Mouse (Mus musculus) thymus, adult 2 months (tissue): Measurements from ENCODE around the gene Fsd2. TPM values are rescaled to one million over a fixed set of nuclear protein-coding genes. Genes with fewer than 3 reads are reported as not detected.

Experiments
- DNase-seq: peaks from one replicate; pipeline ENCODE4 v3.0.0; 2021
- H3K27ac ChIP-seq: fragments of 200-500 bp; 2 replicates; pipeline ENCODE4 v1.5.1; 2012; ENCODE audit warnings: low read length, control low read depth; ENCODE audit not compliant: control insufficient read depth, insufficient read depth
- H3K27me3 ChIP-seq: fragments of 200-500 bp; 2 replicates; pipeline ENCODE4 v1.6.1; 2012; ENCODE audit warnings: mild to moderate bottlenecking, low read length, moderate library complexity, mixed read lengths; ENCODE audit not compliant: control insufficient read depth, insufficient read depth
- H3K36me3 ChIP-seq: fragments of 200-500 bp; 2 replicates; pipeline ENCODE4 v1.6.1; 2012; ENCODE audit warnings: mild to moderate bottlenecking, low read length, moderate library complexity; ENCODE audit not compliant: control insufficient read depth, insufficient read depth
- H3K4me1 ChIP-seq: fragments of 200-500 bp; replicated peaks from 2 replicates; pipeline ENCODE4 v1.6.1; 2012; ENCODE audit warnings: low read length; ENCODE audit not compliant: control insufficient read depth, insufficient read depth
- H3K4me3 ChIP-seq: fragments of 200-500 bp; 2 replicates; pipeline ENCODE4 v1.5.1; 2012; ENCODE audit warnings: mild to moderate bottlenecking, low read length, control low read depth, moderate library complexity; ENCODE audit not compliant: control insufficient read depth, insufficient read depth
- CTCF ChIP-seq: fragments of 200-500 bp; IDR thresholded peaks from 2 replicates; pipeline ENCODE4 v1.5.1; 2012; ENCODE audit warnings: mild to moderate bottlenecking, control low read depth, low read length, moderate library complexity, borderline replicate concordance; ENCODE audit not compliant: control insufficient read depth, poor library complexity, insufficient read depth; ENCODE audit errors: extremely low read depth
- POLR2A ChIP-seq: fragments of 200-500 bp; IDR thresholded peaks from 2 replicates; pipeline ENCODE4 v1.6.1; 2012; ENCODE audit warnings: mild to moderate bottlenecking, low read length, control low read depth, moderate library complexity; ENCODE audit not compliant: control insufficient read depth, poor library complexity, insufficient read depth; ENCODE audit errors: extremely low read depth
- WGBS: fragments of 180-500 bp; shearing (Covaris S2); methylation state at CpG from one replicate; pipeline ENCODE4 v1.1.7; 2018; 5-methylcytosine and 5-hydroxymethylcytosine counted together
- polyA plus RNA-seq: library from polyadenylated mRNA; depleted of rRNA; stranded (reverse); fragments of >200 nt; gene quantifications from 2 replicates; pipeline ENCODE4 v1.2.3, GENCODE M21; 2012; rRNA removed

Fsd2 gene
- polyA plus RNA-seq, 1 experiment = 3.2 TPM

DNA sequence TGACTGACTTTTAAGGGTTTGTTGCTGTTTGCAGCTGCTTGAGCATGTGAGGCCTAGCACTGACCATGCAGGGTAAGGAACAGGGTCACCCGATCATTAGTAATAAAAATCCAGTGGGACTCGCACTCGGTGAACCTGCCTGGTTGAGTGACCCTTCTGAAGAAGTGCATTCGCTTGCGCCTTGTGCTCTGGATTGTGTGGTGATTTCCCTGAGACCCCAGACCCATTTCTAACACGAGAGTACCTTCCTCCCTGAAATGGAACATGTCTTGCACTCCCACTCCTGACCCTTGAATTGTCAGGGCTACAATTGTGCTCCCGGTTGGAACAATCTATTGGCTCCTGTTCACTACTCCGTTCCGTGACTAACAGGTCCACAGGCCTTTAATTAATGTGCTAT, 74.1 kb downstream of the Fsd2 start:
- Histone ChIP-seq H3K36me3 (no peaks in the 10 kb centered on the region), H3K4me3 (no peak overlapping the region), H3K4me1 (no peaks in the 10 kb centered on the region; the same call in 1 of the 2 replicates), H3K27ac (no peak overlapping the region), H3K27me3 (peaks cover 7% of the 10 kb centered on the region; the same call in 1 of the 2 replicates)
- no peak for DNase-seq
- no peak for TF ChIP-seq POLR2A
- no peak for TF ChIP-seq CTCF
- WGBS = 68% methylated on average over 9 of the region's 9 CpGs

DNA sequence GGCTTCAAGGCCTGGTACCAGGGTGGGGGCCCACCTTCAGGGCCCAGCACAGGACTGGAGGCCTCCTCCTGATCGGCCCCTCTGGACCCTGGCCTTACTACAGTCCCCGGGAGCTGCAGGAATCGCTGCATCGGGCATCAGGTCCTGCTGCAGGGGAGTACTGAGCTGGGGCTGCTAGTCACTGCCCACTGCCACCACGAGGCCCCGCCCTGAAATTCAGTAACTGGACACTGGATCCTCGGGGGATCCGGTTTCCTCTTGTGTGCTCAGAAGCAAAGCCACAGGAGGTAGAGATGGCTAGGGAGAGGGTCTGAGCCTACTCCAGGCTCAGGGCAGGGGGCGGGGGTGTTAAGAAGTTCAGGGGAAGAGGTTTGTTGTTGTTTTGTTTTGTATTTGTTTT, 77.1 kb downstream of the Fsd2 start:
- no peaks in the 10 kb centered on the region for H3K36me3 ChIP-seq
- peaks cover 7% of the 10 kb centered on the region; the same call in 1 of the 2 replicates for H3K27me3 ChIP-seq
- H3K4me1 ChIP-seq = no peaks in the 10 kb centered on the region; the same call in 1 of the 2 replicates
- TF ChIP-seq POLR2A (no peak), CTCF (no peak)
- WGBS = 19% methylated on average over 9 of the region's 9 CpGs
- H3K4me3 ChIP-seq = no peak overlapping the region
- H3K27ac ChIP-seq = no peak overlapping the region
- DNase-seq = no peak

Other genes with a start within 250 kb of the Fsd2 start
- gene Rps17, start 221.7 kb downstream of the Fsd2 start, polyA plus RNA-seq = 1,451 and 1,758 TPM in 2 replicates
- gene Cpeb1, start 111.5 kb downstream of the Fsd2 start, polyA plus RNA-seq = 8.8 and 13.5 TPM in 2 replicates
- 0.60 and 0.65 TPM in 2 replicates for gene Ap3b2, start 73.0 kb downstream of the Fsd2 start, polyA plus RNA-seq
- not detected in 2 replicates for gene BC048679, start 68.7 kb downstream of the Fsd2 start, polyA plus RNA-seq
- 29.8 and 30.4 TPM in 2 replicates for gene Whamm, start 4.3 kb upstream of the Fsd2 start, polyA plus RNA-seq
- 1.2 and 2.4 TPM in 2 replicates for gene Homer2, start 140.6 kb upstream of the Fsd2 start, polyA plus RNA-seq
- gene Ramac, start 196.0 kb upstream of the Fsd2 start, polyA plus RNA-seq = 11.4 and 13.5 TPM in 2 replicates
- 32.7 and 39.6 TPM in 2 replicates for gene 3110040N11Rik, start 222.5 kb upstream of the Fsd2 start, polyA plus RNA-seq